Mouse (Mus musculus): ENCODE measurements around the gene Aip. TPM values are rescaled to one million over a fixed set of nuclear protein-coding genes. Genes with fewer than 3 reads are reported as not detected.

The Aip gene
- polyA plus RNA-seq, 1 experiment from 2014 or later = 70.9 TPM

DNA sequence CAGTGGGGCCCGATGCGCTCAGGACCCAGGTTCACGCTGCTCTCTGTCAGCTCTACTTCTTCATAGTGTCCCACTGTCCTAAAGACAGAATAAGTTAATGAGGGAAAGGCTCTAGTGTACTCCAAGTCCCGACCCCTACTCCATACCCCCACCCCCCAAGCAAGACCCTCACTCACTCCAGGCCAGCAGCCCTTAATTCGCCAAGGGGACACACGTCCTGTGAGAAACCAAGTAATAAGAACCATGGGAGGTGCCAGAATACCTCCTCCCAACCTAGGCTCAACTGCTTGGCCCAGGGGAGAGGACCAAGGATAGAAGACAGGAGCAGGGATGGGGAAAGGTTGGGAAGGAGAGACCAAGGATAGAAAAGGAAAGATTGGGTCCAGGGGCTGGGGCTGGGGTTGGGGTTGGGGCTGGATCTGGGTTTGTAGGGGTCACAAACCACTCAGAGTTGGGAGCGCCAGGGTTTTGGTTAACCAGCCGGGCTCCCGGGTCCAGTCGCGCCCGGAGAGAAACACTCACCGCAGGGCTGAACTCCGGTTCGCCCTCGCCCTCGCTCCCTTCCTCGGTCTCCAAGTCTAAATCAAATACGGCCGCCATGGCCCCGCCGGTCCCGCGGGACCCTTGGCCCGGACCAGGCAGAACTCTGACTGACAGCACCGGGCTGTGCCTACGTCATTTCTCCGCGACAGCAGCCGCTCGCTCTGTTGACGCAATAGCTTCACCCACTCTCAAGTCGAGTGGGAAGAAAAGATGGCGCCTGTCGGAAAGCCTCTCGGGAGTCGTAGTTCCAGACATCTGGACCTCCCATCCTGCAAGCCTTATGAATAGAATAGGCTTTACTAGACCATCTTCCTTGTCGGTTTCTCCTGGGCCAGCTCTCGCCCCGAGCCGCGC lies 37.2 kb upstream of the Aip start, which contains the start of gene Rps6kb2:
Gene Rps6kb2, minus strand, starts transcription at position 709 of the 897 bp plus-strand sequence.
- Histone ChIP-seq H3K4me3 (peak within 1 kb of the TSS; percentile 78), H3K27me3 (replicated peaks; ENCODE audit: low read depth, poor library complexity, severe bottlenecking) (no peaks in the 10 kb centered on the region), H3K36me3 (replicated peaks) (peaks cover 34% of the 10 kb centered on the region), H3K9me3 (no peaks in the 10 kb centered on the region), H3K27ac (replicated peaks) (peak within 1 kb of the TSS; percentile 89), H3K4me1 (peaks cover 17% of the 10 kb centered on the region)
- 7% methylated on average over 42 of the region's 42 CpGs for WGBS
- DNase-seq (ENCODE audit: low spot score) = peak; percentile 95

DNA sequence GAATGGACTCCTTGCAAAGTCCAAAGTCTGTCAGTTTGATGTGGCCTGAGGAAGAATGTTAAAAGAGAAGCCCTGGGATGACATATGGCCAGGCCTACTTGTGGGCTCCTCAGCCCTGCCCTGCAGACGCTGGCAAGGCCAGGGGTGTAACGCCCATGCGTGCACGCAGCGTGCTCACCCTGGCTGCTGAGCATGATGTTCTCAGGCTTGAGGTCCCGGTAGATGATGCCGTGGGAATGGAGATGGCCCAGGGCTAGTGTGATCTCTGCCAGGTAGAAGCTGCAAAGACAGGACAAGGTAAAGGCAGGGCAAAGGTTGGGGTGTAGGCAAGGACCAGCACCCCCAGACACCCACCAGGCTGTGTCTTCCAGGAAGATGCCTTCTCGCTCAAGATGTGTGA lies 33.4 kb upstream of the Aip start:
- H3K27me3 ChIP-seq (replicated peaks; ENCODE audit: low read depth, poor library complexity, severe bottlenecking) = no peaks in the 10 kb centered on the region
- H3K9me3 ChIP-seq = no peaks in the 10 kb centered on the region
- 96% methylated on average over 8 of the region's 8 CpGs for WGBS
- H3K27ac ChIP-seq (replicated peaks) = no peak overlapping the region
- H3K36me3 ChIP-seq (replicated peaks) = peaks cover 65% of the 10 kb centered on the region
- H3K4me1 ChIP-seq = peaks cover 22% of the 10 kb centered on the region
- no peak for DNase-seq (ENCODE audit: low spot score)
- H3K4me3 ChIP-seq = no peak overlapping the region

DNA sequence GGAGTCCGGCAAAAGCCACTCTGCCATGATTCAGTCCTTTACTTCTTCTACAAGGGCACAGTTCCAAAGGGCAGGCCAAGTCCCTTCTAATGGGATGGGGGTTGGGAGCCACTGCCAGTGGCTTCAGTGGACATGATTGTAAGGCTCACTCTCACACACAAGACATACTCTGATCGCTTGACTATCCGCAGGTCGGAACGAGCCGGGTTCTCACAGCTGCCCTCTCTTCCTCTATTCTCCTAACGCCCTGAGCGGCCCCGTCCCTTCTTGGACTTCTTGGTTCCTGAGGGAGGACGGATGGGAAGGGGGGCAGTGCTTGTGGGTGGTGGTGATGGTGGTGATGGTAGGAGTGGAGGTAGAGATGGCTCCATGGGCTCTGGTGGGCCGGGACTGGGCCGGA lies 31.1 kb upstream of the Aip start:
- DNase-seq (ENCODE audit: low spot score) = no peak
- WGBS = 93% methylated on average over 12 of the region's 12 CpGs
- H3K27ac ChIP-seq (replicated peaks) = no peak overlapping the region
- no peak overlapping the region for H3K4me3 ChIP-seq
- H3K36me3 ChIP-seq (replicated peaks) = peaks cover 88% of the 10 kb centered on the region
- H3K27me3 ChIP-seq (replicated peaks; ENCODE audit: low read depth, poor library complexity, severe bottlenecking) = no peaks in the 10 kb centered on the region
- 0 out of 2 replicates have a peak, but pooled peaks cover 13% of the 10 kb centered on the region for H3K4me1 ChIP-seq
- no peaks in the 10 kb centered on the region for H3K9me3 ChIP-seq

DNA sequence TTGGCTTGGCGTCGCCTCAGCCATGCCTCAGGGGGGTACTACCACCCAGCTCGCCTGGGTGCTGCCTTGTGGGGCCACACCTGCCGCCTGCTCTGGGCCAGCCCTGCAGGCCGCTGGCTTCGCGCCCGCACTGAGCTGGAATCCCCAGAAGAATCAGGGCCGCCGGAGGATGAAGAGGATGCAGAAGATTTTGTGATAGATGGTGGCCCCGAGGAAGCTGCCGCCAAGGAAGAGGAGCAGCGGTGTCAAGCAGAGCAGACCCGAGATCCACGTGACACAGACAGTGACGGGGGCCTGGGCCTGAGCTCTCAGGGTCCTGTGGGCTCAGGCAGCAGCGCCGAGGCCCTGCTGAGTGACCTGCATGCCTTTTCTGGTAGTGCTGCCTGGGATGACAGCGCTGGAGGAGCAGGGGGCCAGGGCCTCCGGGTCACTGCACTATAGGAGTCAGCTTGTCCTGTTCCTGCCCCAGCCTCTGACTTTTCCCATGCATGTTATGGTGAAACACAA lies 30.5 kb upstream of the Aip start:
- H3K27ac ChIP-seq (replicated peaks) = peak overlapping the region; percentile 55; the same call in 1 of the 2 replicates
- 0 out of 2 replicates have a peak, but pooled peaks cover 17% of the 10 kb centered on the region for H3K4me1 ChIP-seq
- no peaks in the 10 kb centered on the region for H3K27me3 ChIP-seq (replicated peaks; ENCODE audit: low read depth, poor library complexity, severe bottlenecking)
- H3K9me3 ChIP-seq = no peaks in the 10 kb centered on the region
- peaks cover 90% of the 10 kb centered on the region for H3K36me3 ChIP-seq (replicated peaks)
- no peak overlapping the region for H3K4me3 ChIP-seq
- no peak for DNase-seq (ENCODE audit: low spot score)
- WGBS = 74% methylated on average over 20 of the region's 20 CpGs

DNA sequence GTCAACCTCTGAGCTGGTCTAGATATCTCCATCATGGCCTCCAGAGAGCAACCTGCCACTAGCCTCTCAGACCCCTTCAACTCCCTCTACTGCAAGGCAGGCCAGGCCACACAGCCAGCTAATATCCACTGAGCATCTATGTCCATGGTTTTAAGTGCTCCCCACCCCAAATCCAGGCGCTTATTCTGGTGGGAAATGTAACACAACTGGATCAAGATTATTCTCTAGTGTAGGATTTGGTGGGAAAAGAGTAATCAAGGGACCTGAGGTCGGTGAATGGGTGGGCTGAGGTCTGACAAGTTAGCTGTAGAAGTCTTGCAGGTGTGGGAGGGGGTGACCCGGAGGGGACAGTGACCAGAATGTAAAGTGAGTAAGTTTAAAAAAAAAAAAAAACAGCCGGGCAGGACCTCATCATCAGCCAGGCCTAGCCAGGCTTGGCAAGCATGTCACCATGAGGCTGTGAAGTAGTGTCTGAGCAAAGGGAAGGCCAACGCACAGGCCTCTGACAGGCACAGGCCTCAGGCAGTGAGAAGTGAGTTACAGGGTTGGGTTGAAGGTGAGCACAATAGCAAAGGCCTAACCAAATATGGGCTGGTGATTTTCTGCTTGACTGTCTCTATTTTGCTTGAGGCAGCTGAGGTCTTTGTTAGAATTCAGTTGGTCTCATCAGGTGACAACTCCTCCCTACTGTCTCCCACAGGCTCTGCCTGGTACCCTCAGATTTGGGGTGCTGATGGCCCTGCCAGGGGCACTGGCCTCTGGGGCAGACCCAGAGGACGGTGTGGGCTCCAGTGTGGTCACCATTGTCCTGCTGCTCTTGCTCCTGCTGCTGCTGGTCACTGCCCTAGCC lies 29.8 kb upstream of the Aip start:
- Histone ChIP-seq H3K9me3 (no peaks in the 10 kb centered on the region), H3K4me3 (no peak overlapping the region), H3K27me3 (replicated peaks; ENCODE audit: low read depth, poor library complexity, severe bottlenecking) (no peaks in the 10 kb centered on the region), H3K4me1 (0 out of 2 replicates have a peak, but pooled peaks cover 20% of the 10 kb centered on the region), H3K36me3 (replicated peaks) (peaks cover 90% of the 10 kb centered on the region), H3K27ac (replicated peaks) (peak overlapping the region; percentile 55; the same call in 1 of the 2 replicates)
- DNase-seq (ENCODE audit: low spot score) = no peak
- WGBS = 77% methylated on average over 6 of the region's 6 CpGs

DNA sequence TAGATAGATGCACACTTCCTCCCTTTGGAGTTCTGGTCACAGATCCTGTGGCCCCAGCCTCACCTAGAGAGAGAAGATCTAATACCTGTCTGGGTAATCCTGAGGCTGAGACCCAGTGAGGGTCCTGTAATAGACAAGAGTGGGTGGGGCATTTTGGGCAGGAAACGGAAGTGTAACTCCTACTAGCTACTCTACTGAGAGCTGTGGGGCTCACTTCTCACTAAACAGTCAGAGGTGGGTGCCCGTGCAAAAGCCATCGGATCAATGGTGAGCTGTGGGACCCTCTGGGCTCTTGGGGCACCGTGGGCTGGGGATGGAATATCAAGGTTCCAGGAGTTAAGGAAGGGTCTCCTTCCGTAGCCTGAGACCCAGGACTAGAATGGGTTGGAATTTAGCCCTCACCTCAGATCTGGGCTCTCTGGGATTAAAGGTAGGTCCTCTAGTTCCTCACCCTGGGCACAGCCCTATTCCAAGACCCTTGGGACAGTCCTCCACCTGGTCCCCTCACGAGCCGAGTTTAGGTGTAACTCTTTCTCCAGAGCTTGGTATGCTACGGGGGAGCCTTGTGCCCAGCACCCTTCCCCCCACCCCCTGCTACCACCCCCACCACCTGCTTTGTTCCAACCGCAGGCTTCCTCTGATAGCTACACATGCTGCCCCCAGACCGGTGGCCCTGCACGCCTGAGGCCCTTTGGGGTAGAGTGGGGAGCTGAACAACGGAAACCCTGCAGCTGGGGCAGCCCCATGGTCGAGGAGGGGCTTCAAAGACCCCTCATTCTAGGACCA lies 29.0 kb upstream of the Aip start:
- Histone ChIP-seq H3K9me3 (no peaks in the 10 kb centered on the region), H3K36me3 (replicated peaks) (peaks cover 92% of the 10 kb centered on the region)

DNA sequence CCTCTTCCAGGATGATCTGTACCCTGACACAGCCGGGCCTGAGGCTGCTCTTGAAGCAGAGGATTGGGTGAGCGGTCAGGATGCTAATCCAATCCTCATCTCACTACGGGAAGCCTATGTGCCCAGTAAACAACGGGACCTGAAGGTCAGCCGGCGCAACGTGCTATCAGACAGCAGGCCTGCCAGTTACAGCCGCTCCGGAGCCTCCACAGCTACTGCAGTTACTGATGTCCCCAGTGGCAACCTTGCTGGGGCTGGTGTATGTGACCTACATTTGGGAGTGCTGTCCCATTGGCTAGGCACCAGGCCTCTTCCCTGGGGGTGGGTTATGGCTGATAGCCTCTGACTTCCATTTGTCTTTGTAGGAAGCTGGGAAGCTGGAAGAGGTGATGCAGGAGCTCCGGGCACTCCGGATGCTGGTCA lies 27.6 kb upstream of the Aip start, which contains the start of gene Ptprcap:
Gene Ptprcap, plus strand, starts transcription at position 373 of the 423 bp plus-strand sequence.
- peaks cover 35% of the 10 kb centered on the region for H3K4me1 ChIP-seq
- 77% methylated on average over 11 of the region's 11 CpGs for WGBS

More for the DNA sequence above, 29.0 kb upstream of the Aip start:
- no peaks in the 10 kb centered on the region for H3K27me3 ChIP-seq (replicated peaks; ENCODE audit: low read depth, poor library complexity, severe bottlenecking)
- H3K4me1 ChIP-seq = peaks cover 24% of the 10 kb centered on the region
- H3K4me3 ChIP-seq = no peak overlapping the region
- H3K27ac ChIP-seq (replicated peaks) = no peak overlapping the region
- 82% methylated on average over 13 of the region's 13 CpGs for WGBS
- DNase-seq (ENCODE audit: low spot score) = no peak

DNA sequence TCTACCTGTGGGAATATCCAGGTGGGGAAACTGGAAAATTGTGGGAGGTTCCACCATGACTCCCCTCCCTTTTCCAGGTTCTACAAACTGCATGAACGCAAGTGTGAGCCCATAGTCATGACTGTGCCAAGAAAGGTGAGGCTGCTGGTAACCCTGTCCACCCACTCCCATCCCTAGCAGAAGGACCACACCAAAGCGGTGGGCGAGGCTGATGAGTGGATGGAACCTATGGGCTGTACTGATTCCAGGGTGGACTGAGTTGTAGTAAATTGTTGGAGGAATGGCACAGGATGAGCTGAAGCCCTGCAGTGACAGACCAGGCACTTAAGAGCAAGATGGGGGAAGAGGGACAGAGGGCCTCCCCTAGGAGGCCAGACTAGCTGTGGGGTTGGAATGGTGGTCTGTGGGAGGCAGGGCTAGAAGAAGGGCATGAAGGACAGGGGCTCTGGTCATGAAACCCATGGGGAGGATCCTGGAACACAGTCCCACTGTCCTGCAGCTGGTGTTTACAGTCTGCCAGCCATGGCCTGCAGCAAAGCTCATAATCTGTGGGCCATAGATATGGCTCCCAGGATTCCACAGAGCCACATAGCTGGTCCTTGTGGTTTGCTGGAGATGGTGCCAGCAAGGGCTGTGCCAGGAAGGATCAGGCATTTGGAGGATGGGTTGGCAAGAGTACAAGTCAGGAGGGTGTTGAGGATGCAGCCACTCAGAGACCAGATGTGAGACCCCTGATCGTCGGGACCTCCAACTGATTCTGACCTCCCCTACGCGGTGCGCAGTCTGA lies 27.0 kb upstream of the Aip start:
- H3K27ac ChIP-seq (replicated peaks) = no peak overlapping the region
- peaks cover 41% of the 10 kb centered on the region for H3K4me1 ChIP-seq
- WGBS = 85% methylated on average over 8 of the region's 8 CpGs
- H3K4me3 ChIP-seq = no peak overlapping the region
- no peak for DNase-seq (ENCODE audit: low spot score)
- peaks cover 72% of the 10 kb centered on the region for H3K36me3 ChIP-seq (replicated peaks)
- no peaks in the 10 kb centered on the region for H3K9me3 ChIP-seq
- no peaks in the 10 kb centered on the region for H3K27me3 ChIP-seq (replicated peaks; ENCODE audit: low read depth, poor library complexity, severe bottlenecking)

More for the DNA sequence above, 27.6 kb upstream of the Aip start, which contains the start of gene Ptprcap:
- H3K27me3 ChIP-seq (replicated peaks; ENCODE audit: low read depth, poor library complexity, severe bottlenecking) = no peaks in the 10 kb centered on the region
- H3K9me3 ChIP-seq = no peaks in the 10 kb centered on the region
- H3K27ac ChIP-seq (replicated peaks) = no peak within 1 kb of the TSS
- H3K36me3 ChIP-seq (replicated peaks) = peaks cover 78% of the 10 kb centered on the region
- no peak for DNase-seq (ENCODE audit: low spot score)
- no peak within 1 kb of the TSS for H3K4me3 ChIP-seq

DNA sequence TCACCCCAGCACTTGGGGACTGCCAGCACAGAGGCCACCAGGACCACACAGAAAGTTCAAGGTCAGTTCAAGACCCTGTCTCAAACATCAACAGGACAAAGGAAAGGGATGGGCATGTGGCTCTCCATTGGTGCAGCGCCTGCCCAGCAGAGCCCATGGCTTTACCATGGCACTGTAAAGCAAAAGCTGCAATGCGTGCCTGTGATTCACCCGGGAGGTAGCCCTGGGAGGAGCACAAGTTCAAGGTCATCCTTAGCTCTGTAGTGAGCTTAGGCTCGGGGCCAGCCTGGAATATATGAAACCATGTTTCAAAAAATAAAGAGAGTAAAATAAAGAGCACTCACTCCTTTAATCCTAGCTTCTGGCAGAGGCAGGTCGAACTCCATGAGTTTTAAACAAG lies 26.2 kb upstream of the Aip start:
- Histone ChIP-seq H3K9me3 (no peaks in the 10 kb centered on the region), H3K36me3 (replicated peaks) (peaks cover 65% of the 10 kb centered on the region), H3K27ac (replicated peaks) (no peak overlapping the region), H3K4me3 (no peak overlapping the region), H3K27me3 (replicated peaks; ENCODE audit: low read depth, poor library complexity, severe bottlenecking) (no peaks in the 10 kb centered on the region), H3K4me1 (peaks cover 42% of the 10 kb centered on the region)
- 91% methylated on average over 5 of the region's 5 CpGs for WGBS
- no peak for DNase-seq (ENCODE audit: low spot score)

DNA sequence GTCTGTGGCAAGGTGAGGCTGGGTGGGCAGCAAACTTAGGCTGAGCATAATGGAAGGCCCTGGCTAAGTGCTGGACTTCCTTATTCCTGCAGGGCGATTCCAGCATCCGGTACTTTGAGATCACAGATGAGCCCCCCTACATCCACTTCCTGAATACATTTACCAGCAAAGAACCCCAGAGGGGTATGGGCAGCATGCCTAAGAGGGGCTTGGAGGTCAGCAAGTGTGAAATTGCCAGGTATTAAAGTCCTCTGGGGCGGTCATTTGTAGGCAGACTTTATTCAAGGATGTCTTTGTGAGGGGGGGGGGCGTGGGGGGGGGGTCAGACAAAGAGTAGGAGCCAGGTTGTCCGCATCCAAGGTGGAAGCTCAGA lies 25.8 kb upstream of the Aip start:
- Histone ChIP-seq H3K4me3 (no peak overlapping the region), H3K9me3 (no peaks in the 10 kb centered on the region), H3K27me3 (replicated peaks; ENCODE audit: low read depth, poor library complexity, severe bottlenecking) (no peaks in the 10 kb centered on the region), H3K4me1 (peaks cover 42% of the 10 kb centered on the region), H3K27ac (replicated peaks) (no peak overlapping the region), H3K36me3 (replicated peaks) (peaks cover 60% of the 10 kb centered on the region)
- WGBS = 74% methylated on average over 5 of the region's 5 CpGs
- no peak for DNase-seq (ENCODE audit: low spot score)
